Mouse (Mus musculus): ENCODE measurements around the gene Trim60.
A peak's percentile ranks its signal among the peaks of the same experiment; 100 is the strongest.
"Not testable (repeated sequence)": the region's sequence is repeated elsewhere in the genome, so short reads cannot be mapped to it uniquely, and the experiment has no call there.

The Trim60 gene

DNA sequence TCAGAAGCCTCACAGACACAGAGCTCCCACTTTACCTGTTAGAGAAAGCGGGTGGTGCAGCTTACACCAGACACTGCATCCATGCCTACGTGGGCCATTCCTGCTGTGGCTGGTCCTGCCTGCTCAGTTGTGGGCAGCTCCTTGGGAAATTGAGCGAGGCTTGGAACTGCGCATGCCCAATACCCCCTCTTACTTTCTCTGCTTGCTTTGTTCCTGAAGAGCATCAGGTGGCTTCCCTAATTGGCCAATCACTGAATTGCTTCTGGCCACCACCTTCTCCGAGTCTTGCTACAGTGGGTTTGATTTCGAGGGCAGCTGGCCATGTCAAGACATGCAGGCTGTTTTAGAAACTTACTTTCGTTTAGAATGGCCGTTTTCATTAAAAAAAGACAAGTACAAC lies at the start of gene Trim60, which contains the start of gene Trim61:
Gene Trim60 (minus strand): TSS at position 162 of the 400 bp plus-strand sequence.
Gene Trim61 (minus strand): TSS at position 101 of the 400 bp plus-strand sequence.
- DNase-seq, result no peak

DNA sequence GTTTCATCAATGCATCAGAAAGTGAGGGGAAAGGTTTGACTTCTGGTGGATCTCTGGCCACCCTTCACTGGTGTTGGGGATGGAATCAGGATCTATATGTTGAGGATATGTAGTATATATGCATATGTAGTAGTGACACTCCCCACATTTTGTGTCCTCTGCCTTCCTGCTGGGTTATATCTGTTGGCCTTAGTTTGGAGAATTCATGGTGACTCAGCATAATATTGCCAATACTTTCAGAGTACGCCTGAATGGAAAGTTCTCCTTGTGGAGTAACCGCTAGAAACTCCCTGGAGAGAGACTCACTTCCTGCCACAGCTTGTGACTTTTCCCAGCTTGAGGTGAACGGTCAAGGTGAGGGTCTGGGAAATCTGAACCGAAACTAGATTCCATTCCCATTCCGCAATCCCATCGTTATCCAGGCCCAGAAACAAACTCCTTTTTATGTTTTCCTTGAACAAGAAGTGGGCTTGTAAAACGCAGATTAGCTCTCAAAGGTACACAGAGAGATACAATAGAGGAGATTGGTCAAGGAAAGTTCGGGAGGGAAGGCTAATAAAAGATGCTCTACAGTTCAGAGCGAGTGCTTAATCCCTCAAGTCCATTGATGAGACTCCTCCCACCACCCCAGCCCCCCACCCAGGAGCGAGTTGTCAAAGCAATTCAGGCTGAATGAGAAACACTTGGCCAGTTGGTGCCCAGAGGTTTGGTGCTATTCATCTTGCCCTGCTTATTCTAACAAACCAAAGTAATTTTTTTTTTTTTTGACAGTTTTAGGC lies 49.5 kb upstream of the Trim60 start:
- DNase-seq, result no peak

DNA sequence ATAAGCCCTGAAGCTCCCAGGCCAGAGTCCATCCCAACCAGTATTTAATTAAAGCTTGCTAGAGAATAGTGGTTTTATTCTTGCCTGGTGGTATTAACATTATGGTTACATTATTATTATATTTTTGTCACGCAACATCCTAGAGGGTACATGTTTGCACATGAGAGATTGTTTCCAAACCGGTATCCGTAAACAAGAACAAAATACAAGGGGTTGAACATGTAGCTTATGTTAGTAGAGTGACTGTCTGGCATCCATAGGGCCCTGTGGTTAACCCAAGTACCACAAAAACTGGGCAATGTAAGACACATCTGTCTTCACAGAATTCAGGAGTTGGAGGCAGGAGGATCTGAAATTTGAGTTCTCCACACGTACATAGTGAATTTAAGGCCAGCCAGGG lies 48.6 kb upstream of the Trim60 start:
- no peak for DNase-seq

DNA sequence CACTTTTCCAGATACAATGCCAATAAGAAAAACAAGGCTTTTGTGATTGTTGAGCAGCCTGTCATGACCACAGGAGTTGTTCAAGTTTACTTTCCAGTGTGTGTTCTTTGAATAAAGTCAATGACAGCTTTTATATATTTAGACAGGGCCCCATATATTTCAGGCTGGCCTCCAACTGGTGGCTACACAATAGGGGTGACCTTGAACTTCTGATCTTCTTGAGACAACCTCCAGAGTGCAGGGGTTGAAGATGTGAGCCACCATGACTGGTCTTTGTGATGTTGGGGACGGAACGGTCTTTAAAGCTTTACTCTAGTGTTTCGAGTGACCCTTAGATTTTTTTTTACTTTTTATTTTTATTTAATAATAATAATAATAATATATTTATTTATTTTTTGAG lies 47.2 kb upstream of the Trim60 start:
- no peak for DNase-seq

DNA sequence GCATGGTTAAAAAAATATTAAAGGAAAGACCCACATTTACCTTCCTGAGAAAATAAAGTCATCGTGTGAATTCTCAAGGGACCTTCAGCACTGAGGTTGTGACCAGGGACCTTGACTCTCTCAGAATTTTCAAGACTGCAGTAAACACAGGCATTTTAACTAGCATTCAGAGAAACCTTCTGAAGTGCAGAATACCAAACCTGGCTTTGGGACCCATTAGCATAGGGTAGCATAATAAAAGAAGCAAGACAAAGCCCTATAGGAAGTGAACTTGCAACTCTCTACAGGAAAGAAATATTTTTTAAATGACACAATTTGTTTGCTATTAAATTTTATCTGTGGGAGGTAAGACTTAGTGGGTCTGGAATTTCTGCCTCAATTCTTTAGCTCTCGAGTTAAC lies 45.7 kb upstream of the Trim60 start:
- no peak for DNase-seq

- no peak for DNase-seq
Measured at GRCm38 (mm10) chr8:65062195-65062594, 43.8 kb upstream of the Trim60 start.

DNA sequence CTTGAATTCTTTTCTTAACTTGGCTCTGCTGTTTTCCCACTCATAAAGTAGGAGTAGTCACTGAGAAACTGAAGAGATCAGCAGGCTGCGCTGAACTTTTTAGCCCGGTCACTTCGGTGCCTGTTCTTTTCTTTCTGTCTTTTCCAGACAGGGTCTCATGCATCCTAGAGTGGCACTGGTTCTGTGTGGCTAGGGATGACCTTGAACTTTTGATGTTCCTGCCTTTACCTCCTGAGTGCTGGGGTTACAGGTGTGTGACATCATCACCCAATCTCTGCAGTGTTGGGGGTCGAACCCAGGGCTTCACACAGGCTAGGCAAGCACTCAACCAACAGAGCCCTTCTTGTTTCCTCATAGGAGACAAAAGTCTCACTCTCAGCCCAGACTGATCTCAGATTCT lies 38.3 kb upstream of the Trim60 start:
- DNase-seq, result no peak

- no peak for DNase-seq
Measured at GRCm38 (mm10) chr8:65053968-65054367, 35.6 kb upstream of the Trim60 start.

- DNase-seq, result no peak
Measured at GRCm38 (mm10) chr8:65053554-65053953, 35.2 kb upstream of the Trim60 start.

DNA sequence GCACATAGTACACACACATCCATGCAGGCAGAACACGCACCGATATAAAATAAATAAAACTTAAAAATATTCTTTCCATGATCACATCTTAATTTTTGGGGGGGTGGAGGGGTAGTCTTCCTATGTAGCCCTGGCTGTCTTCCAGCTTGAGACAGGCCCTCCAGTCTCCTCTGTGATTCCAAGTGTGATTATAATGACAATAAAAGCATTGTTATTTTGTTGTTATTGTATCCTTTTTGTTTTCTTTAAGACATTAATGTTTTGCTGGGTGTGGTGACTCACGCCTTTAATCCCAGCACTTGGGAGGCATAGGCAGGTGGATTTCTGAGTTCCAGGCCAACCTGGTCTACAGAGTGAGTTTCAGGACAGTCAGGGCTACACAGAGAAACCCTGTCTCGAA lies 29.4 kb upstream of the Trim60 start:
- no peak for DNase-seq

- no peak for DNase-seq
Measured at GRCm38 (mm10) chr8:65047193-65047592, 28.8 kb upstream of the Trim60 start.

GRCm38 (mm10) chr8:65046565-65046964 lies 28.2 kb upstream of the Trim60 start:
- no peak for DNase-seq

- DNase-seq, result peak in 1 of 2 experiments; percentile 9
Measured at GRCm38 (mm10) chr8:65037117-65037533, 18.7 kb upstream of the Trim60 start, which contains the start of gene Apela. Gene Apela, minus strand, starts transcription at chr8:65037336.

GRCm38 (mm10) chr8:65034136-65034535 lies 15.8 kb upstream of the Trim60 start:
- no peak for DNase-seq

DNA sequence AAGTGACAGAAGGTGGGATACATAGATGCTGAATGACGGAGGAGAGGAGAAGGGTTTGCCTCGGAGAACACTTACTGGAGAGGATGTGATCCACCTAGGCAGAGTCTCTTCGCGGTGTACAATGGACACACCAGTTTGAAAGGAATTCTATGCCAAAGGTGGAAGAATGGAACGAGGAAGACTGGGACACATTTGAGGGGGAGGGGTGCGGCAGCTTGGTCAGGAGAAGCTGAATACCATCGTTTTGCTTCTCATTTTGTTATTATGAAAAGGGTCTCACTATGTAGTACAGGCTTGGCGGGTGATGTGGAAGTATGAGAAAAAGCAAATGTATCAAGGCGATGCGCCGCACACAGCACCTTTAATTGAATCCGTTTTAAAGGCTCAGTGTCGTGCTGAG lies 14.7 kb upstream of the Trim60 start:
- DNase-seq, result no peak

GRCm38 (mm10) chr8:65032107-65032506 lies 13.7 kb upstream of the Trim60 start:
- no peak for DNase-seq

DNA sequence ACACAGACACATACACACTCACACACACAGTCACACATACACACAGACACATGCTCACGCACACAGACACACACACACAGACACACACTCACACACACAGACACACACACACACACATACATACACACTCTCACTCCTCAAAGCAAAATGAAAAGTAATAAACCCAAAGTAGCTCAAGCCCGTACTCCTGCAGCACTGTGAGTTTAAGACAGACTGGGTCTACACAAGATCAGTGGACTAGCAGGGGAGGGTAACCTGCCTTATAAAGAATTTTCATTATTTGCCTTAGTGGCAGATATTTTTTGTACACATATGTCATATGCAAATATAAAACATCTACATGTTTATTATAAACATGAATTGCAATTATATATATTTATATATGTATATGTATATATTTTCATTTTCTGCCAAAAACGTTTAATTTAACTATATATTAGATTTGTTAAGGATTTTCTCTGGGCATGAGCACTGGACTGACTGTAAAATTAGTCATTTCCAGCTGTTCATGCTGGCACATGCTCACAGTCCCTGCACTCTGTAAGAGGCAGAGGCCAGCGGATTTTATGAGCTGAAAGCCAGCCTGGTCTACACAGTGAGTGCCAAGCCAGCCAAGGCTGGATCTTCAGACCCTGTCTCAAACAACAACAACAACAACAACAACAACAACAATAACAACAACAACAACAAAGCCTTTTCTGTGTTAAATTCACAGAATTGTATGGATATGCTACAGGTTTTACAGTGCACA lies 12.5 kb upstream of the Trim60 start:
- DNase-seq, result no peak

GRCm38 (mm10) chr8:65029776-65030175 lies 11.4 kb upstream of the Trim60 start:
- DNase-seq, result no peak

DNA sequence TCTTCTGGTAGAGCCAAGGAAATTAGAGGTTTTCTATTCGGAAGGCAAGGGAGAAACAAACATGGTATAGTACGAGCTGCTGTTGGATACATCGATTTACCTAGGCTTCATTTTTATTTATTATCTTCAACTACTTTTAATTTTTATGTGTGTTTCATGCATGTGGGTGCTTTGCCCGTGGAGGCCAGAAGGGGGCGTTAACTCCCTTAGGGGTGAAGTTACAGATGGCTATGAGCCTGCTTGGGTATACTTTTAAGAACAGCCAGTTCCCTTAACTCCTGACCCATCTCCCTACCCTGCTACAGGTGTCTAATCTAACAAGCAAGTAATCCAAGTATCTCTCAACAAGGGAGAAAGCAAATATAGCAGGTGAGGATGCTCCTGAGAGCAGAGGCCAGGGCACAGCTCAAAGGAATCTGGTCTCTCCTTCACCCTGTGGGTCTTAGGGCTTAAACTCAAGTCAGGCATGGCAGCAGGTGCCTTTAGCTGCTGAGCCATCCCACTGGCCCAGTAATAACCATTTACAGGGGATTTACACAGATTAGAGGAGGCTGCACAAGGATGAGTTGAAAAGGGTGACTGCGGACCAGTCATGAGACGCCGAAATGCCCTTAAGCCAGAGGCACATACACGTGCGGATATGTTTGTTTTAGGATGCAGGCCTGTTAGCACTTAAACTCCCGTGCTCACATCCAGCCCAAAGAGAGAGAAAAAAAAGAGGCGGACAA lies 10.7 kb upstream of the Trim60 start:
- DNase-seq, result no peak

DNA sequence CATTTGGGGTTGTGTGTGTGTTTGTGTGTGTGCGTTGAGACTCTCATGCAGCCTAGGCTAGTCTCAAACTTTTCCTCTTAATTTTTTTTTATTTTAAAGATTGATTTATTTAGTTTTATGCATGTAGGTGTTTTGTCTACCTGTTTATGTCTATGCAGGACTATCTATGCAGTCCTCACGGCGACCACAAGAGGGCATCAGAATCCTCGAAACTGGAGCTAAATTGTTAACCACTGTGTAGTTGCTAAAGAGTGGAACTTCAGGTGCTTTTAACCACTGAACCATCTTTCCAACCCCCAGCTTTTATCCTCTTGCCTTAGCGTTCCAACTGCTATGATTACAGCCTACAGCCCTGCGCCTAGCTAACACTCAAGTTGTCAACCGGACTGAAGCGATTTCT lies 4.1 kb upstream of the Trim60 start:
- peak; percentile 63 to 79 for DNase-seq

DNA sequence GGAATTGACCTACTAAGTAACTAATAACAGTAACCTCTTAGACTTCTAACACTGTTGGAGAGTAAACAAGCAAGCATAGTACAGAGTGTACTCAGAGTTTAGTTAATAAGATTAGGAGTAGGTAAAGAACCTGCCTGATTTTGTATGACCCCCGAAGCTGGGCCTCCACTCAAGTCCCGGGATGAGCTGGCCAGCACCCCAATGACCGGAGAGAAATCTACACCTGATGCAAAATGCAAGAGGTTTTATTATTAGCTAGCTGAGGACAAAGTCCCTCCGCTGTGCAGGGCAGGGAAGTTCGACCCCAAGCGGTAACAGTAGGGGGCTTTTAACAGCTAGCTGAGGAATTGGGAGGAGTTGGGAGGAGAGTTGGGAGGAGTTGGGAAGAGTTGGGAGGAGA lies 10.8 kb downstream of the Trim60 start:
- not testable (repeated sequence) for DNase-seq

- no peak for DNase-seq
Measured at GRCm38 (mm10) chr8:64998806-64999365, 19.5 kb downstream of the Trim60 start.

GRCm38 (mm10) chr8:64987731-64988130 lies 30.7 kb downstream of the Trim60 start, which contains the start of gene Trim75:
Gene Trim75, minus strand, starts transcription at chr8:64987831.
- no peak for DNase-seq

Measured in cerebellum, postnatal 25 days (tissue).